Mouse (Mus musculus): Measurements from ENCODE around the gene Trim65. TPM values are rescaled to one million over a fixed set of nuclear protein-coding genes. Genes with fewer than 3 reads are reported as not detected.
A peak's percentile ranks its signal among the peaks of the same experiment; 100 is the strongest.
"Not testable (repeated sequence)": the region's sequence is repeated elsewhere in the genome, so short reads cannot be mapped to it uniquely, and the experiment has no call there.

The Trim65 gene
- polyA plus RNA-seq, 1 experiment from 2014 or later, result 3.2 TPM

DNA sequence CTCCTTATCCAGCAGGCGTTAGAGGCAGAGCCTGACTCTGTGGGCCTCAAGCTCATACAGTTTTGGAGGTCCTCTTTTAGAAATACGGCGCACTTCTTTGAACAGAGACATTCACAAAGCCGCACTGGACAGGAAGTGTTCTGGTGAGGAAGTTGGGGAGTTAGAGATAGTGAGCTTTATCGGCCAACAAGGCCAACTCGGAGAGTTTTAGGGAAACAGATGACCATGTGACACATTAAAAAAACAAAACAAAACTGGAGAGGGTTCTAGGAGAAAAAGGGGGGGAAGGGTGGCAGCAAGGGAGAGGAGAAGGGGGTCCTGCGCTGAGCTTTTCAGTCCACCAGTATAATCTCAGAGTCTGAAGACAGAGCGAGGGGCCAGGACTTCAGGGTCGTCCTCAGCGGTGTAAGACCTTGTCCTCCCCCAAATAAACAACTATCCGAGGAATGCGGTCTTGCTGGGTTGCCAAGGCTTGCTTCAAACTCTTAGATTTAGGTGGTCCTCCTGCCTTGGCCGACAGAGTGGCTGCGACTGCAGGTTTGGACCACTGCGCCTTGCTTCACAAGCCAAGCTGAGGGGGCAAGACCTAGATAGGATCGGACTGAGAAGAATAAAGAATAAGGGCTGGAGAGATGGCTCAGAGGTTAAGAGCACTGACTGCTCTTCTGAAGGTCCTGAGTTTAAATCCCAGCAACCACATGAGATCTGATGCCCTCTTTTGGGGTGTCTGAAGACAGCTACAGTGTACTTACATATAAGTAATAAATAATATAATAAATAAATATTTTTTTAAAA is 37.0 kb downstream of the Trim65 start:
- Histone ChIP-seq H3K4me3 (ENCODE audit: low read depth, low read length) (no peak overlapping the region), H3K9ac (ENCODE audit: low read depth, low read length) (no peak overlapping the region), H3K27me3 (replicated peaks; ENCODE audit: control insufficient read depth, insufficient read depth, low read length) (no peaks in the 10 kb centered on the region), H3K9me3 (ENCODE audit: control insufficient read depth, low read length) (peaks cover 5% of the 10 kb centered on the region; the same call in 1 of the 2 replicates), H3K4me2 (ENCODE audit: low read depth, low read length) (no peak overlapping the region), H3K27ac (replicated peaks; ENCODE audit: low read depth, low read length) (no peak overlapping the region), H3K4me1 (ENCODE audit: control insufficient read depth, insufficient read depth, low read length) (no peaks in the 10 kb centered on the region), H3K36me3 (ENCODE audit: control insufficient read depth, insufficient read depth, low read length) (no peaks in the 10 kb centered on the region)
- no peak for ATAC-seq (ENCODE audit: low read depth)
- 59% methylated on average over 16 of the region's 16 CpGs for WGBS
- DNase-seq (ENCODE audit: low spot score), result no peak

DNA sequence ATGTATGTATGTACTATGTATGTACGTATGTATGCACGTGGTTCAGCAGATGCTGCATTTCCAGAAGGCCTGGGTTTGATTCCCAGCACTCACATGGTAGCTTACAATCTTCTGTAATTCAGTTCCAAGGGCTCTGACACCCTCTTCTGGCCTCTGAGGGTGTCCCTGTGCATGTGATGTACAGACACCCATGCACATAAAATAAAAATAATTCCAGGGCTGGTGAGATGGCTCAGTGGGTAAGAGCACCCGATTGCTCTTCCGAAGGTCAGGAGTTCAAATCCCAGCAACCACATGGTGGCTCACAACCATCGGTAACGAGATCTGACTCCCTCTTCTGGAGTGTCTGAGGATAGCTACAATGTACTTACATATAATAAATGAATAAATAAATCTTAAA is 38.0 kb downstream of the Trim65 start:
- not testable (repeated sequence) for H3K36me3 ChIP-seq (ENCODE audit: control insufficient read depth, insufficient read depth, low read length)
- WGBS, result 88% methylated on average over 6 of the region's 6 CpGs

DNA sequence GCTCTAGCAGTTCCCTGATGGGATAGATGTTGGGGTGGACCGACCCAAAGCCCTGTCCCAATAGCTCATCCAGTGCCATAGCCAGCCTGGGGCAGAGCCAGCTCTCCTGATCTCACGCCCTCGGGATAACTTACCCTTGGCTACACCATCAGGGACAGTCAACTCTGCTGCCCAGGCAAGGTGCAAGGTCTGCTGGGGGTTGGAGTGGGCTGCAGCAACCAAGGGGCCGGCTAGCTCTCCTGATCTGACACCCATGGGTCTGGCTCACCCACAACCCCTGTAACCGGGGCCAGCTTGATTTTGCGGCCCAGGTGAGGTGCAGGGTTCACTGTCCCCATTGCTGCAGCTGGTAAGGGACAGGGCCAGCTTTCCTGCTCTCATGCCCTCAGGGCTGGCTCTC is 39.3 kb downstream of the Trim65 start:
- Histone ChIP-seq H3K9me3 (ENCODE audit: control insufficient read depth, low read length) (peaks cover 2% of the 10 kb centered on the region; the same call in 1 of the 2 replicates), H3K4me1 (ENCODE audit: control insufficient read depth, insufficient read depth, low read length) (no peaks in the 10 kb centered on the region), H3K4me2 (ENCODE audit: low read depth, low read length) (no peak overlapping the region), H3K27ac (replicated peaks; ENCODE audit: low read depth, low read length) (no peak overlapping the region), H3K36me3 (ENCODE audit: control insufficient read depth, insufficient read depth, low read length) (no peaks in the 10 kb centered on the region), H3K27me3 (replicated peaks; ENCODE audit: control insufficient read depth, insufficient read depth, low read length) (no peaks in the 10 kb centered on the region), H3K4me3 (ENCODE audit: low read depth, low read length) (no peak overlapping the region), H3K9ac (ENCODE audit: low read depth, low read length) (no peak overlapping the region)
- no peak for DNase-seq (ENCODE audit: low spot score)
- ATAC-seq (ENCODE audit: low read depth), result no peak
- 77% methylated on average over 6 of the region's 6 CpGs for WGBS

More for the DNA sequence above, 38.0 kb downstream of the Trim65 start:
- H3K27me3 ChIP-seq (replicated peaks; ENCODE audit: control insufficient read depth, insufficient read depth, low read length); H3K9me3 ChIP-seq (ENCODE audit: control insufficient read depth, low read length); H3K4me1 ChIP-seq (ENCODE audit: control insufficient read depth, insufficient read depth, low read length); H3K4me3 ChIP-seq (ENCODE audit: low read depth, low read length); H3K9ac ChIP-seq (ENCODE audit: low read depth, low read length); DNase-seq (ENCODE audit: low spot score); H3K4me2 ChIP-seq (ENCODE audit: low read depth, low read length); H3K27ac ChIP-seq (replicated peaks; ENCODE audit: low read depth, low read length); ATAC-seq (ENCODE audit: low read depth): not testable (repeated sequence)

DNA sequence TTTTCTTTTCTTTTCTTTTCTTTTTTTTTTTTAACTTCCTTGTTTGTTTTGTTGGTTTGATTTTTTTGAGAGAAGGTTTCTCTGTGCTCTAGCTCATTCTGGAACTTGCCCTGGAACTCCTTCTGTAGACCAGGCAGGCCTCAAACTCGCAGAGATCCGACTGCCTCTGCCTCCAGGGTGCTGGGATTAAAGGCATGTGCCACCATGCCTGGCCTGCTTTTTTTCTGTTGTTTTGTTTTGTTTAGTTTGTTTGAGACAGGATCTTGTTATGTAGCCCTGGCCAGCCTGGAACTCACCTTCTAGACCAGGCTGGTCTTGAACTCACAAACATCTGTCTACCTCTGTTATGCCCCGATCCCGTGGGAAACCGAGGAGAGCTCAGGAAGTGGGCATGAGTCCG is 41.4 kb downstream of the Trim65 start:
- ATAC-seq (ENCODE audit: low read depth) (no peak), DNase-seq (ENCODE audit: low spot score) (no peak)
- Histone ChIP-seq H3K27ac (replicated peaks; ENCODE audit: low read depth, low read length) (no peak overlapping the region), H3K27me3 (replicated peaks; ENCODE audit: control insufficient read depth, insufficient read depth, low read length) (no peaks in the 10 kb centered on the region), H3K4me3 (ENCODE audit: low read depth, low read length) (no peak overlapping the region), H3K4me1 (ENCODE audit: control insufficient read depth, insufficient read depth, low read length) (peaks cover 12% of the 10 kb centered on the region), H3K9me3 (ENCODE audit: control insufficient read depth, low read length) (no peaks in the 10 kb centered on the region), H3K36me3 (ENCODE audit: control insufficient read depth, insufficient read depth, low read length) (no peaks in the 10 kb centered on the region), H3K9ac (ENCODE audit: low read depth, low read length) (no peak overlapping the region), H3K4me2 (ENCODE audit: low read depth, low read length) (no peak overlapping the region)
- 87% methylated on average over 6 of the region's 6 CpGs for WGBS

DNA sequence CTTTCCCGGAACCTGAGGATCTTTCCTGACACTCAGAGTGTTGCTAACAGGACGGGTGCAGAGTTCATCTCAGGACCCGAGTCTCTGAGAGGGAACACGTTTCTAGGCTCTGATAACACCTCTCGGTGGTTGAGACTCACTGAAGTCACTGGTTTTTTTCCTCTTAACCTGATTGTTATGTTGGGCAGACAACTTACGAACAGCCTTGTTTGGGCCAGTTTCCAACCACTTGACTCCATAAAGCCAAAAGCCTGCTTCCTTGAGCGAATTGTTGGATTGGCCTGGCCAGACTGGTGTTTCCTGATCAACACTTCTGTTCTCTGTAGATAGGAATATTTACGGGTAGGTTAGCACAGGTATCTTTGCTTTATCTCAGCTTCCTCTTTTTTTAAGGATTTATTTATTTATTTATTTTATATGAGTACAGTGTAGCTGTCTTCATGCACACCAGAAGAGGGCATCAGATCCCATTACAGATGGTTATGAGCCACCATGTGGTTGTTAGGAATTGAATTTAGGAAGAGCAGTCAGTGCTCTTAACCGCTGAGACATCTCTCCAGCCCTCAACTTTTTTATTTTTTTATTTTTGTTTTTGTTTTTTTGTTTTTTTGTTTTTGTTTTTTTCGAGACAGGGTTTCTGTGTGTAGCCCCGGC is 42.1 kb downstream of the Trim65 start:
- no peak for ATAC-seq (ENCODE audit: low read depth)
- Histone ChIP-seq H3K36me3 (ENCODE audit: control insufficient read depth, insufficient read depth, low read length) (peaks cover 2% of the 10 kb centered on the region; the same call in 1 of the 2 replicates), H3K4me1 (ENCODE audit: control insufficient read depth, insufficient read depth, low read length) (peaks cover 12% of the 10 kb centered on the region), H3K27ac (replicated peaks; ENCODE audit: low read depth, low read length) (no peak overlapping the region), H3K9ac (ENCODE audit: low read depth, low read length) (no peak overlapping the region), H3K27me3 (replicated peaks; ENCODE audit: control insufficient read depth, insufficient read depth, low read length) (no peaks in the 10 kb centered on the region), H3K4me2 (ENCODE audit: low read depth, low read length) (no peak overlapping the region), H3K9me3 (ENCODE audit: control insufficient read depth, low read length) (no peaks in the 10 kb centered on the region), H3K4me3 (ENCODE audit: low read depth, low read length) (no peak overlapping the region)
- 79% methylated on average over 11 of the region's 11 CpGs for WGBS
- DNase-seq (ENCODE audit: low spot score), result no peak

DNA sequence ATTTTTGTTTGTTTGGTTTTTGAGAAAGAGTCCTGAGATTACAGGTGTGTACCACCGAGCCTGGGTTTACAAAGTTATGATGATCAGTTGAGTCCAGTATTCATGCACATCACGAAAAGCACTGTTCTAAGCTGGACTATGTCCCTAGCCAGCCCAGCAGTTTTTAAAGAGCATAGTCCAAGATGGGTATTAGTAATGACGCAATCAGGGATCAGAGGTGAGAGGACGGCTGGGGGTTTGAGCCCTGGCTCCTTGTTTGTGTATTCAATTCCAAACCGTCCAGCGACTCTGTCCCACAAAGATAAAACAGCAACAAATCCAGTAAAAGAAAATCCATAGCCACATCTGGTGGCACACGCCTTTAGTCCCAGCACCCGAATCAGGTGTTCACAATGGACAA is 42.7 kb downstream of the Trim65 start:
- H3K36me3 ChIP-seq (ENCODE audit: control insufficient read depth, insufficient read depth, low read length), result peaks cover 9% of the 10 kb centered on the region
- no peak overlapping the region for H3K27ac ChIP-seq (replicated peaks; ENCODE audit: low read depth, low read length)
- H3K27me3 ChIP-seq (replicated peaks; ENCODE audit: control insufficient read depth, insufficient read depth, low read length), result no peaks in the 10 kb centered on the region
- H3K9me3 ChIP-seq (ENCODE audit: control insufficient read depth, low read length), result no peaks in the 10 kb centered on the region
- H3K4me3 ChIP-seq (ENCODE audit: low read depth, low read length), result no peak overlapping the region
- peaks cover 12% of the 10 kb centered on the region for H3K4me1 ChIP-seq (ENCODE audit: control insufficient read depth, insufficient read depth, low read length)
- H3K9ac ChIP-seq (ENCODE audit: low read depth, low read length), result no peak overlapping the region
- DNase-seq (ENCODE audit: low spot score), result no peak
- no peak for ATAC-seq (ENCODE audit: low read depth)
- WGBS, result 72% methylated on average over 8 of the region's 8 CpGs
- peak overlapping the region; percentile 64 for H3K4me2 ChIP-seq (ENCODE audit: low read depth, low read length)

DNA sequence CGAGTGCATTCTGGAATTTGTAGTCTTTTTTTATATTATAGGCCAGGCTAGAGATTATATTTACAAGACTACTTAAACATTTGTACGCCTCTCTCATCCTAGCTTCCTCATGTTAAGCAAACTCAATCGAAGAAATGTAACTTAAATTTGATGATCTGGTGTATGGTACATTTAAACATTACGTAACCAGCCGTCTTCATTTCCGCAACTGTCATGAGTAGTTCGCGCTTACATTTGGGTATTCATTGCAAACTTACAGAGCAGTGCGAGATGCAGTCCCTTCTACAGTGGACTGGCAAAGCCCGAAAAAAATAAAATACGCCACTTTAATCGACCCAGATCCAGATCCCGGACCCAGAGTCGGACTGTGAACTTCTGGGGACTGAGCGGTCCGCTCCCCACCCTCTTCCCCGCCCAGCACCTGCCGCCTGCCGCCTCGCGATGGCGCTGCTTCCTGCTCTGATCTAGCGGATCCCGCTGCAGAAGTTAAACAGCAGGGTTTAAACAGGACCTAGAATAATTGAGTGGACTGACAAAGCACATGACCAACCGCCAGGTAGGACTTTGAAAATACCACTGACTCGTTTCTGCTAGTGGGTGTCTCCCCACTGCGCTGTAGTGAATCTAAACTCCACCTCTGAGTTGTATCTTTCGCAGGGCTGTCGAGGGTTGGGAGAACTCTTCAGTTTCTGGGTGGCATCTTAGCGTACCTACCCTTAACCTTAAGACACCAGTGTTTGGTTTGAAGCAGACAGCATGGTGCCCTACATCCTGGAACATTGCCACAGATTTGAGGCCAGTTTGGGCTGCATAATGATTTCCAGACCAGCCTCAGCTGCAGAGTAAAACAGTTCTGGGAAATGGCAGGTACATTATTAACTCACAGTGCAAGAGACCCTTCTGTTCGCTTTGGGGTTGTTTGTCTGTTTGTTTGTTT is 43.5 kb downstream of the Trim65 start:
- Histone ChIP-seq H3K27me3 (replicated peaks; ENCODE audit: control insufficient read depth, insufficient read depth, low read length) (no peaks in the 10 kb centered on the region), H3K9me3 (ENCODE audit: control insufficient read depth, low read length) (no peaks in the 10 kb centered on the region), H3K9ac (ENCODE audit: low read depth, low read length) (peak overlapping the region; percentile 39), H3K27ac (replicated peaks; ENCODE audit: low read depth, low read length) (peak overlapping the region; percentile 75), H3K4me1 (ENCODE audit: control insufficient read depth, insufficient read depth, low read length) (peaks cover 12% of the 10 kb centered on the region), H3K36me3 (ENCODE audit: control insufficient read depth, insufficient read depth, low read length) (peaks cover 16% of the 10 kb centered on the region), H3K4me3 (ENCODE audit: low read depth, low read length) (peak overlapping the region; percentile 50), H3K4me2 (ENCODE audit: low read depth, low read length) (peak overlapping the region; percentile 64)
- 2% methylated on average over 31 of the region's 31 CpGs for WGBS
- ATAC-seq (ENCODE audit: low read depth) (peak; percentile 84), DNase-seq (ENCODE audit: low spot score) (peak; percentile 88)
